Mouse (Mus musculus) urinary bladder, postnatal 25 days (tissue): ENCODE data around the gene Lrrn4cl.
"Not testable (repeated sequence)": the region's sequence is repeated elsewhere in the genome, so short reads cannot be mapped to it uniquely, and the experiment has no call there.

Experiments
- DNase-seq: peaks from one replicate; pipeline ENCODE4 v3.0.0; 2022; ENCODE audit warnings: low spot score

The Lrrn4cl gene

GRCm38 (mm10) chr19:8838041-8838730 lies 12.4 kb upstream of the Lrrn4cl start:
- peak; percentile 36 for DNase-seq

- no peak for DNase-seq
Observed at GRCm38 (mm10) chr19:8839103-8839907, 11.3 kb upstream of the Lrrn4cl start, which contains the start of gene Gng3. Gene Gng3 (minus strand): TSS chr19:8839194.

- peak; percentile 70 for DNase-seq
Observed at GRCm38 (mm10) chr19:8839908-8840791, 10.4 kb upstream of the Lrrn4cl start.

GRCm38 (mm10) chr19:8841012-8841411 lies 9.6 kb upstream of the Lrrn4cl start:
- DNase-seq, result no peak

- no peak for DNase-seq
Observed at GRCm38 (mm10) chr19:8842961-8843360, 7.6 kb upstream of the Lrrn4cl start.

- DNase-seq, result peak; percentile 82
Observed at GRCm38 (mm10) chr19:8844371-8845129, 6.0 kb upstream of the Lrrn4cl start.

GRCm38 (mm10) chr19:8848356-8848755 lies 2.2 kb upstream of the Lrrn4cl start:
- DNase-seq, result no peak

GRCm38 (mm10) chr19:8851639-8852038 lies 1.1 kb downstream of the Lrrn4cl start:
- no peak for DNase-seq

GRCm38 (mm10) chr19:8852236-8852928 lies 1.8 kb downstream of the Lrrn4cl start:
- DNase-seq, result no peak

GRCm38 (mm10) chr19:8853117-8853516 lies 2.5 kb downstream of the Lrrn4cl start:
- DNase-seq, result no peak

GRCm38 (mm10) chr19:8857689-8858088 lies 7.1 kb downstream of the Lrrn4cl start:
- no peak for DNase-seq

- no peak for DNase-seq
Observed at GRCm38 (mm10) chr19:8859018-8859417, 8.4 kb downstream of the Lrrn4cl start.

GRCm38 (mm10) chr19:8864265-8864664 lies 13.7 kb downstream of the Lrrn4cl start:
- no peak for DNase-seq

GRCm38 (mm10) chr19:8870381-8870780 lies 19.8 kb downstream of the Lrrn4cl start:
- DNase-seq, result not testable (repeated sequence)

- DNase-seq, result no peak
Observed at GRCm38 (mm10) chr19:8870838-8871237, 20.3 kb downstream of the Lrrn4cl start.

- DNase-seq, result peak; percentile 92
Observed at GRCm38 (mm10) chr19:8871267-8872186, 21.0 kb downstream of the Lrrn4cl start, which contains the start of gene Ubxn1. Gene Ubxn1 (plus strand): TSS chr19:8871496.

GRCm38 (mm10) chr19:8872266-8872840 lies 21.8 kb downstream of the Lrrn4cl start:
- no peak for DNase-seq

GRCm38 (mm10) chr19:8875031-8875430 lies 24.5 kb downstream of the Lrrn4cl start:
- no peak for DNase-seq

GRCm38 (mm10) chr19:8880311-8881033 lies 29.9 kb downstream of the Lrrn4cl start, which contains the start of gene Uqcc3:
Gene Uqcc3 (minus strand): TSS chr19:8880923.
- peak; percentile 87 for DNase-seq
